Mouse (Mus musculus): ENCODE measurements around the gene Dnah14. TPM values are rescaled to one million over a fixed set of nuclear protein-coding genes. Genes with fewer than 3 reads are reported as not detected.

Dnah14 gene
- polyA plus RNA-seq, 1 experiment from 2014 or later: 1.2 TPM

GRCm38 (mm10) chr1:181847396-181847795 is 271.0 kb downstream of the Dnah14 start:
- Histone ChIP-seq H3K27ac (replicated peaks) (no peak overlapping the region), H3K4me1 (replicated peaks; ENCODE audit: control insufficient read depth, insufficient read depth) (no peaks in the 10 kb centered on the region), H3K9me3 (ENCODE audit: control insufficient read depth, low read length) (no peaks in the 10 kb centered on the region), H3K36me3 (ENCODE audit: control insufficient read depth, insufficient read depth, low read length) (no peaks in the 10 kb centered on the region), H3K4me3 (ENCODE audit: low read depth, low read length) (no peak overlapping the region), H3K4me2 (replicated peaks; ENCODE audit: low read depth) (no peak overlapping the region), H3K9ac (ENCODE audit: low read length) (no peak overlapping the region), H3K27me3 (ENCODE audit: control insufficient read depth, insufficient read depth, low read length) (no peaks in the 10 kb centered on the region)
- TF ChIP-seq EP300 (optimal IDR thresholded peaks at IDR 0.05) (no peak), CTCF (IDR thresholded peaks at IDR 0.05; ENCODE audit: low read depth) (no peak)
- ATAC-seq (ENCODE audit: low FRiP score, low TSS enrichment) (no peak), DNase-seq (ENCODE audit: low spot score) (no peak)
- WGBS: 90% methylated on average over 3 of the region's 3 CpGs

DNA sequence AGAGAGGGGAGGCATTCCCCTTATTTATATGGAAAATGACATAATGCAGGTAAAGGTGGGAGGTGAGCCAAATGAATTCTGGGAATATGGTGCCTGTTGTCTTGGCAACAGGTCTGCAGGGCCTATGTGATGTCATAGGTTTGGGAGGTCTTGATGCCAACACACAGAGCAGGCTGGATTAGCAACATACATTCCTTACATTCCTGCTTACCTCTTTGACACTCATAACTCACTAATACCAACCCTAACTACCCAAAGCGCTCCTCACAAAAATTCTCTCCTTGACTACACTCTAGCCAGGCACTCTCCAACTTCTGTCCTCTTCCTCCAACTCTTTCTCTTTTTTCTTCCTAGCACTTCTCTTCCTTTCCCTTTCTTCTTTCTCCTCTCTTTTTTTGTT is 271.9 kb downstream of the Dnah14 start:
- H3K9ac ChIP-seq (ENCODE audit: low read length): no peak overlapping the region
- no peaks in the 10 kb centered on the region for H3K36me3 ChIP-seq (ENCODE audit: control insufficient read depth, insufficient read depth, low read length)
- no peak overlapping the region for H3K4me2 ChIP-seq (replicated peaks; ENCODE audit: low read depth)
- H3K9me3 ChIP-seq (ENCODE audit: control insufficient read depth, low read length): no peaks in the 10 kb centered on the region
- no peak for TF ChIP-seq EP300 (optimal IDR thresholded peaks at IDR 0.05)
- no peak for TF ChIP-seq CTCF (IDR thresholded peaks at IDR 0.05; ENCODE audit: low read depth)
- ATAC-seq (ENCODE audit: low FRiP score, low TSS enrichment) (no peak), DNase-seq (ENCODE audit: low spot score) (no peak)
- no peak overlapping the region for H3K4me3 ChIP-seq (ENCODE audit: low read depth, low read length)
- H3K4me1 ChIP-seq (replicated peaks; ENCODE audit: control insufficient read depth, insufficient read depth): 0 out of 2 replicates have a peak, but pooled peaks cover under 1% of the 10 kb centered on the region
- no peaks in the 10 kb centered on the region for H3K27me3 ChIP-seq (ENCODE audit: control insufficient read depth, insufficient read depth, low read length)
- WGBS: 71% methylated on average over 1 of the region's 1 CpGs
- H3K27ac ChIP-seq (replicated peaks): no peak overlapping the region

GRCm38 (mm10) chr1:181850441-181850840 is 274.1 kb downstream of the Dnah14 start:
- WGBS: 73% methylated on average over 4 of the region's 4 CpGs
- H3K27me3 ChIP-seq (ENCODE audit: control insufficient read depth, insufficient read depth, low read length): no peaks in the 10 kb centered on the region
- ATAC-seq (ENCODE audit: low FRiP score, low TSS enrichment): no peak

GRCm38 (mm10) chr1:181851521-181852310 is 275.4 kb downstream of the Dnah14 start:
- 78% methylated on average over 12 of the region's 12 CpGs for WGBS
- DNase-seq (ENCODE audit: low spot score) (no peak), ATAC-seq (ENCODE audit: low FRiP score, low TSS enrichment) (no peak)

More at GRCm38 (mm10) chr1:181850441-181850840, 274.1 kb downstream of the Dnah14 start:
- Histone ChIP-seq H3K4me1 (replicated peaks; ENCODE audit: control insufficient read depth, insufficient read depth) (0 out of 2 replicates have a peak, but pooled peaks cover 4% of the 10 kb centered on the region), H3K9ac (ENCODE audit: low read length) (no peak overlapping the region), H3K27ac (replicated peaks) (no peak overlapping the region), H3K9me3 (ENCODE audit: control insufficient read depth, low read length) (no peaks in the 10 kb centered on the region), H3K4me3 (ENCODE audit: low read depth, low read length) (no peak overlapping the region), H3K36me3 (ENCODE audit: control insufficient read depth, insufficient read depth, low read length) (no peaks in the 10 kb centered on the region), H3K4me2 (replicated peaks; ENCODE audit: low read depth) (no peak overlapping the region)
- TF ChIP-seq CTCF (IDR thresholded peaks at IDR 0.05; ENCODE audit: low read depth) (no peak), EP300 (optimal IDR thresholded peaks at IDR 0.05) (no peak)
- no peak for DNase-seq (ENCODE audit: low spot score)

GRCm38 (mm10) chr1:181852466-181852865 is 276.1 kb downstream of the Dnah14 start:
- Histone ChIP-seq H3K9me3 (ENCODE audit: control insufficient read depth, low read length) (no peaks in the 10 kb centered on the region), H3K27me3 (ENCODE audit: control insufficient read depth, insufficient read depth, low read length) (no peaks in the 10 kb centered on the region), H3K9ac (ENCODE audit: low read length) (0 out of 2 replicates have a peak overlapping the region, but pooled peaks have one; percentile 47), H3K36me3 (ENCODE audit: control insufficient read depth, insufficient read depth, low read length) (no peaks in the 10 kb centered on the region), H3K4me2 (replicated peaks; ENCODE audit: low read depth) (peak overlapping the region; percentile 47), H3K4me1 (replicated peaks; ENCODE audit: control insufficient read depth, insufficient read depth) (0 out of 2 replicates have a peak, but pooled peaks cover 4% of the 10 kb centered on the region), H3K27ac (replicated peaks) (peak overlapping the region; percentile 67), H3K4me3 (ENCODE audit: low read depth, low read length) (no peak overlapping the region)
- WGBS: 47% methylated on average over 13 of the region's 13 CpGs
- ATAC-seq (ENCODE audit: low FRiP score, low TSS enrichment): 0 out of 2 replicates have a peak, but pooled peaks have one; percentile 43
- no peak for TF ChIP-seq EP300 (optimal IDR thresholded peaks at IDR 0.05)
- no peak for TF ChIP-seq CTCF (IDR thresholded peaks at IDR 0.05; ENCODE audit: low read depth)
- DNase-seq (ENCODE audit: low spot score): no peak

More at GRCm38 (mm10) chr1:181851521-181852310, 275.4 kb downstream of the Dnah14 start:
- H3K9ac ChIP-seq (ENCODE audit: low read length): no peak overlapping the region
- H3K36me3 ChIP-seq (ENCODE audit: control insufficient read depth, insufficient read depth, low read length): no peaks in the 10 kb centered on the region
- no peak overlapping the region for H3K4me2 ChIP-seq (replicated peaks; ENCODE audit: low read depth)
- TF ChIP-seq CTCF (IDR thresholded peaks at IDR 0.05; ENCODE audit: low read depth) (no peak), EP300 (optimal IDR thresholded peaks at IDR 0.05) (no peak)
- H3K9me3 ChIP-seq (ENCODE audit: control insufficient read depth, low read length): no peaks in the 10 kb centered on the region
- 0 out of 2 replicates have a peak, but pooled peaks cover 4% of the 10 kb centered on the region for H3K4me1 ChIP-seq (replicated peaks; ENCODE audit: control insufficient read depth, insufficient read depth)
- no peak overlapping the region for H3K4me3 ChIP-seq (ENCODE audit: low read depth, low read length)
- peak overlapping the region; percentile 67; the same call in 1 of the 2 replicates for H3K27ac ChIP-seq (replicated peaks)
- H3K27me3 ChIP-seq (ENCODE audit: control insufficient read depth, insufficient read depth, low read length): no peaks in the 10 kb centered on the region

Data from stomach, postnatal 0 days (tissue).